Mouse (Mus musculus) neural tube, embryonic 13.5 days (tissue): ENCODE measurements around the gene Frmd5. TPM values are rescaled to one million over a fixed set of nuclear protein-coding genes. Genes with fewer than 3 reads are reported as not detected.

ENCODE experiments used
- ATAC-seq: fragments of 200-750 bp; cut with Nextera tagmentation; 2 replicates; pipeline ENCODE4 v1.8.0; 2017; ENCODE audit warnings: low read depth, mild to moderate bottlenecking, moderate TSS enrichment, moderate library complexity
- H3K27ac ChIP-seq: fragments of 300-500 bp; sonication (generic); replicated peaks from 2 replicates; pipeline ENCODE4 v1.5.1; 2015; ENCODE audit warnings: moderate library complexity, mild to moderate bottlenecking, inconsistent platforms
- H3K27me3 ChIP-seq: fragments of 300-500 bp; sonication (generic); 2 replicates; pipeline ENCODE4 v1.6.1; 2015; ENCODE audit warnings: mild to moderate bottlenecking, inconsistent platforms
- H3K36me3 ChIP-seq: fragments of 300-500 bp; sonication (generic); 2 replicates; pipeline ENCODE4 v1.6.1; 2015; ENCODE audit warnings: mild to moderate bottlenecking, inconsistent platforms
- H3K4me1 ChIP-seq: fragments of 300-500 bp; sonication (generic); replicated peaks from 2 replicates; pipeline ENCODE4 v1.6.1; 2015; ENCODE audit warnings: inconsistent platforms
- H3K4me2 ChIP-seq: fragments of 300-500 bp; sonication (generic); 2 replicates; pipeline ENCODE4 v1.6.1; 2015; ENCODE audit warnings: inconsistent platforms, mild to moderate bottlenecking, moderate library complexity
- H3K4me3 ChIP-seq: fragments of 300-500 bp; sonication (generic); 2 replicates; pipeline ENCODE4 v1.5.1; 2015; ENCODE audit warnings: mild to moderate bottlenecking, inconsistent platforms
- H3K9ac ChIP-seq: fragments of 300-500 bp; sonication (generic); 2 replicates; pipeline ENCODE4 v1.6.1; 2015; ENCODE audit warnings: moderate library complexity, mild to moderate bottlenecking, inconsistent platforms
- H3K9me3 ChIP-seq: fragments of 300-500 bp; sonication (generic); 2 replicates; pipeline ENCODE4 v1.6.1; 2016; ENCODE audit warnings: inconsistent platforms
- WGBS: fragments of 180-500 bp; shearing (Covaris S2); methylation state at CpG from one replicate; pipeline ENCODE4 v1.1.7; 2015; 5-methylcytosine and 5-hydroxymethylcytosine counted together
- polyA plus RNA-seq: library from polyadenylated mRNA; unstranded; fragments of >200 nt; fragmentation: Nextera tagmentation; extraction: Ambion mirVana; gene quantifications from 2 replicates; pipeline ENCODE4 v1.2.1, GENCODE M21; 2015

The Frmd5 gene
- polyA plus RNA-seq, 1 experiment from 2014 or later, result 28.1 TPM

DNA sequence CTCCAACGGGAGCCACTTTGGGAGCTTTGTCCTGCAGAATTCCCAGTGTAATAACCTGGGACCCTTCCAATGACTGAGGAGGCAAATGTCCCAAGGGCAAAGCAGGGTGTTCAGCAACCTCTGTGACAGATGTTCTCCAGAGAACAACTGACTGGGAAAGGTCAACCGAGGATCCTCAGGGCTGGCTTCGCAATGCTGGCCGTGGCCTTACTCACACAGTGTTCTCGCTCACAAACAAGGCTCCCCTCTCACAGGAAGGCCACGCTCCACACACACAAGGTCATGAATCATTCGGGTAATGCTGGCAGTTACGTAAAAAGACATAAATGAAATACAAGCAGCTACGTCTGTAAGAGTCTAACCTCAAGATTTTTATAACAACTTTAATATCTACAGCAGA is 46.2 kb downstream of the Frmd5 start:
- Histone ChIP-seq H3K4me1 (peaks cover 3% of the 10 kb centered on the region), H3K9ac (no peak overlapping the region), H3K27me3 (no peaks in the 10 kb centered on the region), H3K4me2 (no peak overlapping the region), H3K36me3 (no peaks in the 10 kb centered on the region), H3K27ac (no peak overlapping the region), H3K9me3 (no peaks in the 10 kb centered on the region), H3K4me3 (no peak overlapping the region)
- no peak for ATAC-seq
- 76% methylated on average over 9 of the region's 9 CpGs for WGBS

- H3K9me3 ChIP-seq, result no peaks in the 10 kb centered on the region
- WGBS, result 86% methylated on average over 8 of the region's 8 CpGs
- H3K27ac ChIP-seq, result no peak overlapping the region
- H3K4me3 ChIP-seq, result no peak overlapping the region
- no peak for ATAC-seq
- no peak overlapping the region for H3K4me2 ChIP-seq
- H3K4me1 ChIP-seq, result peaks cover 14% of the 10 kb centered on the region
- H3K36me3 ChIP-seq, result no peaks in the 10 kb centered on the region
- no peaks in the 10 kb centered on the region for H3K27me3 ChIP-seq
- no peak overlapping the region for H3K9ac ChIP-seq
Measured at GRCm38 (mm10) chr2:121758258-121758657, 48.6 kb downstream of the Frmd5 start.

GRCm38 (mm10) chr2:121756336-121756735 is 50.6 kb downstream of the Frmd5 start:
- H3K4me2 ChIP-seq, result no peak overlapping the region
- H3K4me3 ChIP-seq, result no peak overlapping the region
- 100% methylated on average over 1 of the region's 1 CpGs for WGBS
- no peak overlapping the region for H3K9ac ChIP-seq
- ATAC-seq, result no peak
- no peaks in the 10 kb centered on the region for H3K9me3 ChIP-seq
- H3K27ac ChIP-seq, result no peak overlapping the region
- peaks cover 14% of the 10 kb centered on the region for H3K4me1 ChIP-seq
- H3K36me3 ChIP-seq, result no peaks in the 10 kb centered on the region
- no peaks in the 10 kb centered on the region for H3K27me3 ChIP-seq

- peaks cover 14% of the 10 kb centered on the region for H3K4me1 ChIP-seq
- no peak overlapping the region for H3K4me2 ChIP-seq
- no peaks in the 10 kb centered on the region for H3K27me3 ChIP-seq
- H3K9me3 ChIP-seq, result no peaks in the 10 kb centered on the region
- H3K27ac ChIP-seq, result no peak overlapping the region
- 17% methylated on average over 6 of the region's 6 CpGs for WGBS
- H3K36me3 ChIP-seq, result no peaks in the 10 kb centered on the region
- ATAC-seq, result no peak
- H3K4me3 ChIP-seq, result no peak overlapping the region
- no peak overlapping the region for H3K9ac ChIP-seq
Measured at GRCm38 (mm10) chr2:121755056-121755455, 51.8 kb downstream of the Frmd5 start.

DNA sequence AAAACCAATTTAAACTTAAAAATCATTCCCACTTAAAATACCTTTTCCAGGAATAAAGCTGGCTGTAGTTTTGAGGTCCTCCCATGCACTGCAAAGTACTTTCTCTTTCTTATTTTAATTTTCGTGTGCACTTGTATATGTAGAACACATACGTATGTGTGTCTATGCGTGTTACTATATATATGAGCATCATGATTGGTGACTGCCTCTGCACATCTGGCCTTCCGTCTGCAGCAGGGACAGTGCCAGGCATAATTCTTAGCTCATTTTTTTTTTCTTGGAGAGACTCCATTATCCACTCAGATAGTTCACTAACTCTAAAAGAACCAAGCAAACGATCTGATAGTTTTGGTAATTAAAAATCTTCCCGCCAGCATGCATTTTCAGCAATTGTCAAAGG is 56.8 kb downstream of the Frmd5 start:
- H3K4me1 ChIP-seq, result peaks cover 6% of the 10 kb centered on the region
- H3K27me3 ChIP-seq, result no peaks in the 10 kb centered on the region
- H3K9me3 ChIP-seq, result no peaks in the 10 kb centered on the region
- 85% methylated on average over 6 of the region's 6 CpGs for WGBS
- H3K36me3 ChIP-seq, result no peaks in the 10 kb centered on the region
- H3K9ac ChIP-seq, result no peak overlapping the region
- H3K27ac ChIP-seq, result no peak overlapping the region
- no peak overlapping the region for H3K4me2 ChIP-seq
- ATAC-seq, result no peak
- H3K4me3 ChIP-seq, result no peak overlapping the region

- Histone ChIP-seq H3K9me3 (no peaks in the 10 kb centered on the region), H3K4me1 (no peaks in the 10 kb centered on the region), H3K4me3 (no peak overlapping the region), H3K9ac (no peak overlapping the region), H3K27me3 (no peaks in the 10 kb centered on the region), H3K36me3 (no peaks in the 10 kb centered on the region), H3K27ac (no peak overlapping the region), H3K4me2 (no peak overlapping the region)
- no peak for ATAC-seq
- 80% methylated on average over 2 of the region's 2 CpGs for WGBS
Measured at GRCm38 (mm10) chr2:121741151-121741550, 65.7 kb downstream of the Frmd5 start.

- no peaks in the 10 kb centered on the region for H3K27me3 ChIP-seq
- H3K9me3 ChIP-seq, result no peaks in the 10 kb centered on the region
- H3K4me2 ChIP-seq, result no peak overlapping the region
- no peak overlapping the region for H3K27ac ChIP-seq
- H3K4me3 ChIP-seq, result no peak overlapping the region
- H3K4me1 ChIP-seq, result no peaks in the 10 kb centered on the region
- no peak for ATAC-seq
- H3K9ac ChIP-seq, result no peak overlapping the region
- WGBS, result 88% methylated on average over 4 of the region's 4 CpGs
- no peaks in the 10 kb centered on the region for H3K36me3 ChIP-seq
Measured at GRCm38 (mm10) chr2:121739410-121739809, 67.5 kb downstream of the Frmd5 start.

DNA sequence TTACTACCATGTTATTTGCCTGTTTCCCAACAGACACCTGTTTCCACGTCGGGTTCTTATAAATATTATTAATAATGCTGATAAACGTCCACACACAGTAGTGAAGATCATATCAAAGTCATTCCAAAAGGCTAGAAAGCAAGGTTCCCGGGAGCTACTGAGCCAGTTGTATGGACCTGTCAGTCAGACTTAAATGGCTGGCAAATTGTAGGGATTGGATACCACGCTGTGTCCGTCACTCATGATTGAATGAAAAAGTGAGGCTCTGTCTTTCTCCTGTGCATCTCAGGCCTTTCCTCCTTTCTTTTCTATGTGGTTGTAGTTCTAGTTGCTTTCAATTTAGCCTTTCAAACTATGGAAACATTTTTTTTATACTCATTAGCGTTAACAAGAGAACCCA is 73.5 kb downstream of the Frmd5 start:
- Histone ChIP-seq H3K9me3 (no peaks in the 10 kb centered on the region), H3K36me3 (no peaks in the 10 kb centered on the region), H3K4me2 (no peak overlapping the region), H3K27me3 (no peaks in the 10 kb centered on the region), H3K4me3 (no peak overlapping the region), H3K9ac (no peak overlapping the region), H3K27ac (no peak overlapping the region), H3K4me1 (peaks cover 8% of the 10 kb centered on the region; the same call in 1 of the 2 replicates)
- WGBS, result 91% methylated on average over 7 of the region's 7 CpGs
- no peak for ATAC-seq

- no peaks in the 10 kb centered on the region for H3K27me3 ChIP-seq
- H3K27ac ChIP-seq, result no peak overlapping the region
- no peak for ATAC-seq
- H3K4me3 ChIP-seq, result no peak overlapping the region
- H3K9ac ChIP-seq, result no peak overlapping the region
- H3K9me3 ChIP-seq, result no peaks in the 10 kb centered on the region
- H3K4me1 ChIP-seq, result peaks cover 8% of the 10 kb centered on the region; the same call in 1 of the 2 replicates
- no peak overlapping the region for H3K4me2 ChIP-seq
- H3K36me3 ChIP-seq, result no peaks in the 10 kb centered on the region
- 93% methylated on average over 11 of the region's 11 CpGs for WGBS
Measured at GRCm38 (mm10) chr2:121730486-121730885, 76.4 kb downstream of the Frmd5 start.

GRCm38 (mm10) chr2:121728907-121729575 is 77.8 kb downstream of the Frmd5 start:
- no peak for ATAC-seq
- Histone ChIP-seq H3K9ac (no peak overlapping the region), H3K9me3 (no peaks in the 10 kb centered on the region), H3K4me3 (no peak overlapping the region), H3K4me1 (peaks cover 8% of the 10 kb centered on the region; the same call in 1 of the 2 replicates), H3K27me3 (no peaks in the 10 kb centered on the region), H3K36me3 (no peaks in the 10 kb centered on the region), H3K27ac (no peak overlapping the region), H3K4me2 (no peak overlapping the region)
- WGBS, result 71% methylated on average over 9 of the region's 9 CpGs

GRCm38 (mm10) chr2:121724866-121725265 is 82.0 kb downstream of the Frmd5 start:
- Histone ChIP-seq H3K4me1 (peaks cover 8% of the 10 kb centered on the region; the same call in 1 of the 2 replicates), H3K27me3 (no peaks in the 10 kb centered on the region), H3K4me2 (no peak overlapping the region), H3K9me3 (no peaks in the 10 kb centered on the region), H3K27ac (no peak overlapping the region), H3K9ac (no peak overlapping the region), H3K4me3 (no peak overlapping the region), H3K36me3 (no peaks in the 10 kb centered on the region)
- no peak for ATAC-seq
- WGBS, result 76% methylated on average over 4 of the region's 4 CpGs

DNA sequence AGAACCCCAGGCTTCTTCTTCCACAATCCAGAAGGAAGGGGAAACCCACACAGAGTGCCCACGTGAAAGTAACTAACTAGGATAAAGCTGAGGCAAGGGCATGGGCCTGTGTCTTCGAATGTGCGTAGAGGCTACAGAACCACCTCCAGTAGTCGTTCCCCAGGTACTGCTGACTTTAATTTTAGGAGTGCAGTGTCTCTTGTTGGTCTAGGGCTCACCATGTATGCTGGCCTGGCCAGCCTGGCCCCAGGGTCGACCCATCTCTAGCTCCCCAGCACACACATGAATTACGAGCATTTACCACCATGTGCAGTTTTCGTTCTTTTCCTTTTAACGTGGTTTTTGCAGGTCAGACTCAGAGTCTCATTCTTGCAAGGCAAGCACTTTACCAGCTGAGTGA is 83.1 kb downstream of the Frmd5 start:
- Histone ChIP-seq H3K9me3 (no peaks in the 10 kb centered on the region), H3K9ac (no peak overlapping the region), H3K27me3 (no peaks in the 10 kb centered on the region), H3K27ac (no peak overlapping the region), H3K36me3 (no peaks in the 10 kb centered on the region), H3K4me1 (peaks cover 5% of the 10 kb centered on the region; the same call in 1 of the 2 replicates), H3K4me2 (no peak overlapping the region), H3K4me3 (no peak overlapping the region)
- WGBS, result 89% methylated on average over 8 of the region's 8 CpGs
- no peak for ATAC-seq

- no peak for ATAC-seq
- 78% methylated on average over 6 of the region's 6 CpGs for WGBS
- Histone ChIP-seq H3K9me3 (no peaks in the 10 kb centered on the region), H3K36me3 (no peaks in the 10 kb centered on the region), H3K27ac (0 out of 2 replicates have a peak overlapping the region, but pooled peaks have one; percentile 13), H3K9ac (no peak overlapping the region), H3K4me2 (no peak overlapping the region), H3K4me1 (peaks cover 21% of the 10 kb centered on the region), H3K4me3 (no peak overlapping the region), H3K27me3 (no peaks in the 10 kb centered on the region)
Measured at GRCm38 (mm10) chr2:121719000-121719399, 87.9 kb downstream of the Frmd5 start.
